Mouse (Mus musculus) MEL (cell line): ENCODE measurements around the gene Hsd17b3. TPM values are rescaled to one million over a fixed set of nuclear protein-coding genes. Genes with fewer than 3 reads are reported as not detected.

Experiments
- DNase-seq: peaks from one replicate; pipeline ENCODE4 v3.0.0; 2011; ENCODE audit warnings: low read depth, low spot score
- H3K27ac ChIP-seq: 2 replicates; pipeline ENCODE4 v1.5.1; 2012; ENCODE audit warnings: low read depth, mild to moderate bottlenecking, control low read depth, low read length, moderate library complexity; ENCODE audit not compliant: control insufficient read depth
- H3K27me3 ChIP-seq, 2 experiments: fragments of 150-350 bp in 1 of 2; sonication (generic) in 1 of 2; 2 replicates each; pipeline ENCODE4 v1.6.1; 2012; ENCODE audit warnings: low read length in 2 of 2, mild to moderate bottlenecking in 2 of 2, improper control_type of control experiment in 1 of 2, moderate library complexity in 1 of 2; ENCODE audit not compliant: insufficient read depth in 2 of 2, control insufficient read depth in 1 of 2
- H3K36me3 ChIP-seq, 2 experiments: 2 replicates each; pipeline ENCODE4 v1.6.1; 2012 to 2014; ENCODE audit warnings: low read length in 2 of 2, improper control_type of control experiment in 1 of 2, inconsistent platforms in 1 of 2, mild to moderate bottlenecking in 1 of 2; ENCODE audit not compliant: insufficient read depth in 2 of 2, control insufficient read depth in 1 of 2
- H3K4me1 ChIP-seq, 2 experiments: fragments of 150-350 bp in 1 of 2; sonication (generic) in 1 of 2; 2 replicates each; pipeline ENCODE4 v1.6.1; 2012; ENCODE audit warnings: low read length in 2 of 2, improper control_type of control experiment in 1 of 2, mild to moderate bottlenecking in 1 of 2; ENCODE audit not compliant: insufficient read depth in 2 of 2, control insufficient read depth in 1 of 2
- H3K4me3 ChIP-seq, 2 experiments: fragments of 150-350 bp in 1 of 2; sonication (generic) in 1 of 2; 2 replicates each; pipeline ENCODE4 v1.5.1; 2012; ENCODE audit warnings: low read depth in 2 of 2, low read length in 2 of 2, mild to moderate bottlenecking in 2 of 2, moderate library complexity in 2 of 2, control low read depth in 1 of 2, improper control_type of control experiment in 1 of 2; ENCODE audit not compliant: control insufficient read depth in 1 of 2, insufficient read depth in 1 of 2
- H3K79me2 ChIP-seq: 2 replicates; pipeline ENCODE4 v1.6.1; 2012; ENCODE audit warnings: mild to moderate bottlenecking, low read length, moderate library complexity; ENCODE audit not compliant: control insufficient read depth, poor library complexity, insufficient read depth
- H3K9ac ChIP-seq: 2 replicates; pipeline ENCODE4 v1.6.1; 2012; ENCODE audit warnings: low read depth, mild to moderate bottlenecking, control low read depth, low read length, moderate library complexity; ENCODE audit not compliant: control insufficient read depth, poor library complexity, severe bottlenecking
- H3K9me3 ChIP-seq: fragments of 150-350 bp; sonication (generic); replicated peaks from 2 replicates; pipeline ENCODE4 v1.6.1; 2012; ENCODE audit warnings: mild to moderate bottlenecking, low read length, improper control_type of control experiment, moderate library complexity; ENCODE audit not compliant: insufficient read depth
- CHD1 ChIP-seq: IDR thresholded peaks from 2 replicates; pipeline ENCODE4 v1.6.1; 2012; ENCODE audit warnings: low read depth, mild to moderate bottlenecking, inconsistent platforms, low read length, improper control_type of control experiment
- CHD2 ChIP-seq: IDR thresholded peaks from 2 replicates; pipeline ENCODE4 v1.6.1; 2011; ENCODE audit warnings: low read length, improper control_type of control experiment
- MEF2A ChIP-seq: IDR thresholded peaks from 2 replicates; pipeline ENCODE4 v1.6.1; 2014; ENCODE audit warnings: low read depth, mild to moderate bottlenecking, inconsistent platforms, low read length, improper control_type of control experiment; ENCODE audit not compliant: poor library complexity, insufficient replicate concordance, severe bottlenecking; ENCODE audit errors: extremely low read depth
- MXI1 ChIP-seq: IDR thresholded peaks from 2 replicates; pipeline ENCODE4 v1.6.1; 2011; ENCODE audit warnings: mild to moderate bottlenecking, low read depth, low read length, improper control_type of control experiment
- NRF1 ChIP-seq: IDR thresholded peaks from 2 replicates; pipeline ENCODE4 v1.6.1; 2014; ENCODE audit warnings: low read depth, mild to moderate bottlenecking, inconsistent platforms, low read length, improper control_type of control experiment, moderate library complexity; ENCODE audit not compliant: poor library complexity, insufficient read depth, severe bottlenecking
- POLR2AphosphoS2 ChIP-seq: IDR thresholded peaks from 2 replicates; pipeline ENCODE4 v1.6.1; 2011; ENCODE audit warnings: low read length, improper control_type of control experiment
- TAL1 ChIP-seq: IDR thresholded peaks from 2 replicates; pipeline ENCODE4 v1.6.1; 2012; ENCODE audit warnings: mild to moderate bottlenecking, inconsistent platforms, low read length, moderate library complexity, mixed read lengths
- USF1 ChIP-seq: IDR thresholded peaks from 2 replicates; pipeline ENCODE4 v1.6.1; 2014; ENCODE audit warnings: low read depth, mild to moderate bottlenecking, inconsistent platforms, low read length, improper control_type of control experiment, moderate library complexity
- ZNF384 ChIP-seq: IDR thresholded peaks from 2 replicates; pipeline ENCODE4 v1.6.1; 2012; ENCODE audit warnings: low read depth, mild to moderate bottlenecking, inconsistent platforms, low read length, improper control_type of control experiment
- polyA plus RNA-seq, 2 experiments: library from polyadenylated mRNA; stranded (reverse) in 1 of 2; unstranded in 1 of 2; fragments of >175 nt in 1 of 2; fragments of >200 nt in 1 of 2; gene quantifications; 2 replicates each; pipeline versions ENCODE4 v1.2.1 to v1.2.4; 2012; ENCODE audit warnings: low replicate concordance in 2 of 2, low read depth in 1 of 2; ENCODE audit not compliant: insufficient read length in 2 of 2, insufficient read depth in 1 of 2, missing spikeins in 1 of 2
- total RNA-seq: library from RNA; depleted of rRNA; stranded (reverse); fragments of 300-350 nt; gene quantifications from 2 replicates; pipeline ENCODE4 v1.2.3, GENCODE M21; 2012

The Hsd17b3 gene
- total and polyA plus RNA-seq, 3 experiments, result not detected

DNA sequence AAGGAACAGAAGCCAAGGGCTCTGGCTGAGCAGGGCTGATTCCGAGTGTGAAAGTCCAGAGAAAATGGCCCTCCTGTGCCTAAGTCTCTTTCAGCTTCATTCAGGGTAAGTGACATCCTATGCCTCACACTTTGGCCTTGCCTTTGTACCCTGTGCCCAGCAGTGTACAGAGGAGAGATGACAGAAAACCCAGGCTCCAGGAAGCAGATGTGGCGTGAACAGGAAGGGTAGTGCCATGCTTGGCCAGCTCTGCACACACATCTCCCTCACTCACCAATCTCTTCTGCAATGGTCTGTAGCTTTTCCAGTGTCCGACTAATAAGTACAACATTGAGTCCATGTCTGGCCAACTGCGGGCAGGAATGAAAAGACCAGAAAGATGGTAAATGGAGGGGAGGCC, 13.0 kb downstream of the Hsd17b3 start:
- Histone ChIP-seq H3K4me1 (no peaks in the 10 kb centered on the region), H3K27me3 (peaks cover 0 to 5% of the 10 kb centered on the region in 2 experiments; a peak in 3 of 4 replicates), H3K36me3 (no peaks in the 10 kb centered on the region), H3K27ac (no peak overlapping the region), H3K9ac (no peak overlapping the region), H3K4me3 (no peak overlapping the region), H3K9me3 (no peaks in the 10 kb centered on the region), H3K79me2 (no peaks in the 10 kb centered on the region)
- TF ChIP-seq NRF1, result no peak
- no peak for TF ChIP-seq USF1
- TF ChIP-seq ZNF384, result no peak
- no peak for TF ChIP-seq MXI1
- TF ChIP-seq MEF2A, result no peak
- DNase-seq, result no peak

DNA sequence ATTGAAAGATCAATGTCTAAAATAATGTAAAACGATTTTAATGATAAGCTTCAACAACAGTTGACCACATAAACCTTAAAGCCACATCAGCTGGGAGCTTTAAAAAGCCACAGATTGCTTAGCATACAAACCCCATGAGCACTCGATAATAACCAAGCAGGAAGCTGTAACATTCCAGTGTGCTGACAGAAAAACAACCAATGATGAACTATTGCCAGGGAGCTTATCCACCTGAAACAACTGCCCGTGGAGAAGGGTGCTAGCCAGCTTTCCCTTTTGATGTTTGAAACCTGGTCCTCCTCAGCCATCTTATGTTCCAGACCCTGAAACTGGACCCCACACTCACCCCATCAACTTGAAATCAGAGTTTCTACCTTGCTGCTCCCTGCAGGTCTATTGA, 22.4 kb downstream of the Hsd17b3 start:
- DNase-seq, result peak; percentile 18
- Histone ChIP-seq H3K4me3 (no peak overlapping the region), H3K9ac (no peak overlapping the region), H3K36me3 (no peaks in the 10 kb centered on the region; a peak in 1 of 4 replicates), H3K27me3 (no peaks in the 10 kb centered on the region; a peak in 1 of 4 replicates), H3K79me2 (no peaks in the 10 kb centered on the region), H3K9me3 (no peaks in the 10 kb centered on the region), H3K27ac (no peak overlapping the region), H3K4me1 (no peaks in the 10 kb centered on the region)
- TF ChIP-seq CHD1 (no peak), MXI1 (no peak), ZNF384 (no peak)

DNA sequence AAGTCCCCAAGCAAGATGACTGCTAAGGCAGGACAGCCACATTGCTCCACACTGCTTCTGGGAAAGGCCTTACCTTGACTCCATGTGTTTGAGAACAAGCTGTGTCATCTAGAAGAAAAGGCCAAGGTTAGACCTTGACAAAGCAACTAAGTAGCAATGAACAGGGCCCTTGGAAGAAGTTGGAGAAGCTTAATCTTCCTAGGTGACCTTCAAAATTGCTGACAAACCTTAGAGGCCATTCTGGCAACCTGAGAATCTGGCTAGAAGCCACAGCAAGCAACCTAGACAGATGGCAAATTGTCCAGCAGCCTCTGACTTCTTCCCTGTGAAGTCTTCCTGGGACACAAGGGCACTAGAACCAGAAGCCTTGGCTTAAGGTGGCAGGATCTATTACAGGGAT, 24.8 kb downstream of the Hsd17b3 start:
- Histone ChIP-seq H3K9me3 (no peaks in the 10 kb centered on the region), H3K79me2 (no peaks in the 10 kb centered on the region), H3K4me3 (no peak overlapping the region), H3K36me3 (no peaks in the 10 kb centered on the region; a peak in 1 of 4 replicates), H3K9ac (no peak overlapping the region), H3K27ac (no peak overlapping the region), H3K4me1 (no peaks in the 10 kb centered on the region), H3K27me3 (no peaks in the 10 kb centered on the region; a peak in 1 of 4 replicates)
- TF ChIP-seq NRF1, result no peak
- TF ChIP-seq TAL1, result no peak
- TF ChIP-seq POLR2AphosphoS2, result no peak
- no peak for TF ChIP-seq CHD2
- no peak for DNase-seq
